Mouse (Mus musculus): ENCODE results near the gene Hs2st1. TPM values are rescaled to one million over a fixed set of nuclear protein-coding genes. Genes with fewer than 3 reads are reported as not detected.

The Hs2st1 gene
- polyA plus RNA-seq, 1 experiment from 2014 or later, result 25.1 TPM

DNA sequence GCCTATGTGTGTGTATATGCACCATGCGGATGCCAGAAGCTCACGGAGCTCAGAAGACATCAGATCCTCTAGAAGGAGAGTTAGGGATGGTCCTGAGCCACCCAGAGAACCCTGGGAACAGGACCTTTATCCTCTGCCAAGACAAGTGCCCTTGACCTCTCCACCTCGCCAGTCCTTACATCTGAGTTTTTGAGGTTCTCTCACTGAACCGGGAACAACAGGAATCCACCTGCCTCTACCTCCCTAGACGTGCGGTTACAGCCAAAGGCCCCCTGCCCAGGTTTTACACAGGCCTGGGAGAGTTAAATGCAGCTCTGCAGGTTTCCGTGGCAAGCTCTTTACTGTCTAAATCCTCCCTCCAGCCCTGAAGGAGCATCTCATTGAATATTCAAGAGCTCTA lies 156.2 kb downstream of the Hs2st1 start:
- H3K36me3 ChIP-seq, result no peaks in the 10 kb centered on the region
- no peaks in the 10 kb centered on the region; the same call in 1 of the 2 replicates for H3K9me3 ChIP-seq (replicated peaks)
- no peak overlapping the region for H3K4me2 ChIP-seq (replicated peaks)
- H3K27me3 ChIP-seq, result no peaks in the 10 kb centered on the region
- no peak overlapping the region for H3K27ac ChIP-seq
- H3K4me1 ChIP-seq, result peaks cover 22% of the 10 kb centered on the region
- H3K9ac ChIP-seq, result no peak overlapping the region
- 45% methylated on average over 7 of the region's 7 CpGs for WGBS
- no peak for ATAC-seq (ENCODE audit: low FRiP score)
- H3K4me3 ChIP-seq, result no peak overlapping the region

DNA sequence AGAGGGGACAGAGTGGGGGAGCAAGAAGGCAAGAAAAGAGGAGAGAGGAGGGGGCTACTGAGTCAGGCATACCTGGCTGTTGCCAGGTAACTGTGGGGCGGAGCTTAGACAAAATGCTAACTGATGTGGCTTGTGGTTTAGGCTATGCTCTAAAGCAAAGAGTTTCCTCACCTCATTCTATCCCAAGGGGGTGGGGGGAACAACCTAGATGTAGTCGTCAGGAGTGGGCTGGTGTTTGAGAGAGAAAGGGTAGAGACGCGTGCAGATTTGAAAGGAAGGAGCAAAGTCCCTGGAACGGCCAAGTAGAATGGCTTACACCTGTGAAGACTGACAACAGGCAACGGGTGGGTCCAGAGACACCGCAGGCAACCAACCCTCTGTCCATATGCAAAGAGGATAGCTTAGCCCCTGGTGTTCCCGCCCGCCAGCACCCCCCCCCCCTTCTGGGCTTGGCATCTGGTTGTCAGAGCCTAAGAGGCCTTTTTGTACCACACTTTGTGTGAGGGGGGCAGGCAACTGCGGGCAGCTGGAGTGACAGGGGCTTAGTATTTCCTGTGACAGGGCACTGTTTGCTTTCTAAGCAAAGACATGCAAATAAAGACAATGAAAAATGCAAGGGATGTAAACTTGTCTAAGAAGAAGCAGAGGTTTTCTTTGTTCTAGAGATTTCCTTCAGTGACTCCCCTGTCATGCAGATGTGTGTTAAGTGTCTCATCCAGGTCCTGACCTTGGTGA lies 157.3 kb downstream of the Hs2st1 start:
- Histone ChIP-seq H3K4me2 (replicated peaks) (peak overlapping the region; percentile 34), H3K4me3 (no peak overlapping the region), H3K36me3 (no peaks in the 10 kb centered on the region), H3K27me3 (no peaks in the 10 kb centered on the region), H3K9me3 (replicated peaks) (no peaks in the 10 kb centered on the region; the same call in 1 of the 2 replicates), H3K9ac (0 out of 2 replicates have a peak overlapping the region, but pooled peaks have one; percentile 6), H3K4me1 (peaks cover 22% of the 10 kb centered on the region), H3K27ac (no peak overlapping the region)
- 2% methylated on average over 10 of the region's 10 CpGs for WGBS
- peak; percentile 66 for ATAC-seq (ENCODE audit: low FRiP score)

DNA sequence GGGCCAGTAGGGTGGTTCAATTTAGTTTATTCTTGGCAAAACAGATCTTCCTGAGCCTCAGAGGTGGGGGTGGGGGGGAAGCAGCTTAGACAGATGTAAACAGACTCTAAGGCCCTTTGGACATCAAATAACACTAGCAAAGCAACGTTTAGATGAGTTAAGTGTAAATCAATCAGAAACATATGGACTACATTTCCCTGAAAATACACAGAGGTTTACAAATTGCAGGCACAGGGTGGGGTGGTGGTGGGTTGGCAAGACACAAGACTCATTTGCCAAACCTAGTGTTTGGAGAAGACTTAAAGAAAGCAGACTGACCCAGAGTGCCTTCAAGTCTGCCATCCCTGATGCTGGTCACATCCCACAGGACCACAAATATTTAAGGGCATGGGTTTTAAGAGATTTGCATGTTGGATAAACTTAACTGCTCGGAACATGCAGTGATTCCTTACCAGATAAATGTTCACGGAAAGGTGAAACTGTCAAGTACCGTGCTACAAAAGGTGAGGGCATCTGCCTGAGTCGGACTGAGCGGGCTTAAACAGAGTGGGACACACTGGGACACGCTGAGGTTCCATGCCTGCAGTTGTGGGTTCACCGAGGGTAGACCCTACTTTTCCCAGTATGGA lies 158.2 kb downstream of the Hs2st1 start:
- H3K4me2 ChIP-seq (replicated peaks), result 0 out of 2 replicates have a peak overlapping the region, but pooled peaks have one; percentile 6

DNA sequence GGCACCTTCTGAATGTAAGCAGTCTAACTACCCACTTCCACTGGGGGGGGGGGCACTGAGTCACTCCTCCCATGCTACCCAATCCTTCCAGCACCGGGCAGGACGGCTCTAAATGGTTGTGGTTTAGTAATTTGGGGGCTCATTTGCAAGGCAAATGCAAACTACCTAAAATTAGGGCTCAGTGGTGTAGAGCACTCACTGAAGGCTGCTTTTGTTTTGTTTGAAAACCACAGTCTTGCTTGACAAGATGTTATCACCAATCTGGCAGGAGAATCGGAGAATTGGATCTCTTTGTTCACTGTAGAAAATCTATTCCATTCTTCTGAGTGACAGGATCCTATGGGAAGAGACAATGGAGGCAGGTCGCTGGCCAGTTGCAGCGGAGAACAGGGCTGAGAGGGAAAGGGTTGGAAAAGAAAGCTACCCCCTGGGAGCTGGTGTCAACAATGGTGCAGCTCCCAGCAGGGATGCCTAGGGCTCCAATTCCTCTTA lies 158.9 kb downstream of the Hs2st1 start:
- peaks cover 22% of the 10 kb centered on the region for H3K4me1 ChIP-seq
- no peaks in the 10 kb centered on the region; the same call in 1 of the 2 replicates for H3K9me3 ChIP-seq (replicated peaks)
- H3K36me3 ChIP-seq, result no peaks in the 10 kb centered on the region
- H3K27me3 ChIP-seq, result no peaks in the 10 kb centered on the region
- WGBS, result 3% methylated on average over 5 of the region's 5 CpGs
- ATAC-seq (ENCODE audit: low FRiP score), result peak; percentile 51; the same call in 1 of the 2 replicates
- 0 out of 2 replicates have a peak overlapping the region, but pooled peaks have one; percentile 6 for H3K4me2 ChIP-seq (replicated peaks)
- H3K9ac ChIP-seq, result no peak overlapping the region
- no peak overlapping the region for H3K4me3 ChIP-seq
- 0 out of 2 replicates have a peak overlapping the region, but pooled peaks have one; percentile 25 for H3K27ac ChIP-seq

More for the DNA sequence above, 158.2 kb downstream of the Hs2st1 start:
- no peak overlapping the region for H3K9ac ChIP-seq
- no peaks in the 10 kb centered on the region; the same call in 1 of the 2 replicates for H3K9me3 ChIP-seq (replicated peaks)
- H3K36me3 ChIP-seq, result no peaks in the 10 kb centered on the region
- no peak overlapping the region for H3K4me3 ChIP-seq
- 0 out of 2 replicates have a peak overlapping the region, but pooled peaks have one; percentile 25 for H3K27ac ChIP-seq
- no peak for ATAC-seq (ENCODE audit: low FRiP score)
- WGBS, result 3% methylated on average over 8 of the region's 8 CpGs
- H3K27me3 ChIP-seq, result no peaks in the 10 kb centered on the region
- peaks cover 22% of the 10 kb centered on the region for H3K4me1 ChIP-seq

DNA sequence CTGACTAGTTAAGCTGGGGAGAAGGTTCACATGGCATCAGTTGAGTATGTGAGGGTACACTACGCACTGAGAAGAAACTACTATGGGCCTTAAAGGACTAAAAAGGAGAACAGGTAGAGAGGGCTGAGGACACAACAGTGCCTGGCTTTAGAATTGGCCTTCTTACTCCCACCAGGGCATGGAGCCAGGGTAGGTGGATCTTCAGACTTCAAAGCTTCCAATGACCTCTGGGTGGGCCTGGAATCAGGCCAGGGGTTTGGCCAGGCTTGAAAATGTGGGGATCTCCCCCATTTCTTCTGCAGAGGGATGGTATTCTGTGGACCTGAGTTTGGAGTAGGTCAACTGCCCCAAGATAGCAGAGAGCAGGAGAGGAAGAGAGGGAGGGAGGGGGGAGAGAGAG lies 161.0 kb downstream of the Hs2st1 start:
- Histone ChIP-seq H3K27me3 (no peaks in the 10 kb centered on the region), H3K4me3 (no peak overlapping the region), H3K27ac (no peak overlapping the region), H3K9me3 (replicated peaks) (no peaks in the 10 kb centered on the region), H3K36me3 (no peaks in the 10 kb centered on the region), H3K9ac (no peak overlapping the region), H3K4me1 (peaks cover 22% of the 10 kb centered on the region), H3K4me2 (replicated peaks) (no peak overlapping the region)
- ATAC-seq (ENCODE audit: low FRiP score), result no peak
- 100% methylated on average over 1 of the region's 1 CpGs for WGBS

DNA sequence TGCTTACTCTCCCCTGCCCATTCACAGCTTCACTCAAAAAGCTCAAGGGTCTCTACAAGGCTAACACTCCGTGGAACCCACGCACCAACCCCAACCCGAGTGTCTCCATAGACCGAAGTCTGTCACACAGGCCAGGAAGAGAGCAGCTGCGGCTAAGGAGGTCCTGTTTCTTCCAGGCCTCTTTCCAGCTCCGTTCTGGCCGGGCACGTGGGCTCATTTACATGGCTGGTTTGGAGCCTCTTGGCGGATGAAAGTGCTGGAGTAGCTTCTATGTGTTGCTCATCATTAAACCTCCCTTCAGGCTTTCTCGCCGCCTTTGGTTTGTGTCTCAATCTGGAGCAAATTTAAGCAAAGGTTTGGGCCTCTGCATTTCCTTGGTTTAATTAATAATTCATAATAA lies 164.7 kb downstream of the Hs2st1 start:
- no peaks in the 10 kb centered on the region for H3K4me1 ChIP-seq
- H3K36me3 ChIP-seq, result no peaks in the 10 kb centered on the region
- H3K9me3 ChIP-seq (replicated peaks), result no peaks in the 10 kb centered on the region
- no peaks in the 10 kb centered on the region for H3K27me3 ChIP-seq
- no peak for ATAC-seq (ENCODE audit: low FRiP score)
- H3K4me2 ChIP-seq (replicated peaks), result no peak overlapping the region
- H3K4me3 ChIP-seq, result no peak overlapping the region
- 67% methylated on average over 11 of the region's 11 CpGs for WGBS
- H3K27ac ChIP-seq, result no peak overlapping the region
- no peak overlapping the region for H3K9ac ChIP-seq

DNA sequence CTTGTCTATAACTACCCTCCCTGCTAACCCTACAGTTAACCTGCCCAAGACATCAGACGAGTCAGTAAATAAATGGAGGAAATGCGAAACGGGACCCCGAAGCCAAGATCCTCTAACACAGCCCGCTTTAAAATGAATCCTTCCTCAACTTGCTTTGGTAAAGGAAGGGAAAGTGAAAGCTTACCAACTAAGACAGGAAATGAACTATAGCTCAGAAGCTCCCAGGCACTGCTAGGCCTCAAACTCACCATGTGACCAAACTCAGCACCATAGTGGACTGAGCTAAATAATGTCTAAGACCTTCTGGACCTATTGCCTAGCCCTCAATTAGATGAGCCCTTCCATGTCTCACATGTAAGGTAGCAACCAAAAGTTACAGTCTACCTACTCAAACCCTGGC lies 168.7 kb downstream of the Hs2st1 start:
- no peak for ATAC-seq (ENCODE audit: low FRiP score)
- WGBS, result 94% methylated on average over 5 of the region's 5 CpGs
- peaks cover 6% of the 10 kb centered on the region; the same call in 1 of the 2 replicates for H3K4me1 ChIP-seq
- H3K36me3 ChIP-seq, result no peaks in the 10 kb centered on the region
- H3K9ac ChIP-seq, result no peak overlapping the region
- no peak overlapping the region for H3K4me2 ChIP-seq (replicated peaks)
- no peak overlapping the region for H3K27ac ChIP-seq
- no peak overlapping the region for H3K4me3 ChIP-seq
- H3K27me3 ChIP-seq, result no peaks in the 10 kb centered on the region
- H3K9me3 ChIP-seq (replicated peaks), result no peaks in the 10 kb centered on the region

DNA sequence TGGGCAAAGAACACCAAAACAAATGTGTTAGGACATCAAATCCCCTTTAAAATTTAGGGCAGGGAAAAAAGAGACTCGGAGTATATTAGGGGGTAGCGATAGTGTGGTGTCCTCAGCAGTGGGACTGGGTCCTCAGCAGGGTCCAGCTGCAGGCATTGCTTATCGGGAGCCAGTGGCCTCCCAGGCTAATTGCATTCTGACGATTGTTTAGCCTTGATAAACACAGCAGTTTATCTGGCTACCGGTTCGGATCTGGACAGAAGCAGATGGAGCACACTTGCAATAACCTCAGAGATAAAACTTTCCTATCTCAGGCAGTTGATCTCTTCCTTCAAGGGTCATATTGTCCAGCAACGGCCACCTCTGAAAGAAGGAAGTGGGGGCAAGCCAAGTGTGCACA lies 169.1 kb downstream of the Hs2st1 start:
- H3K9ac ChIP-seq, result no peak overlapping the region
- H3K36me3 ChIP-seq, result no peaks in the 10 kb centered on the region
- WGBS, result 80% methylated on average over 7 of the region's 7 CpGs
- H3K4me1 ChIP-seq, result peaks cover 6% of the 10 kb centered on the region; the same call in 1 of the 2 replicates
- no peaks in the 10 kb centered on the region for H3K9me3 ChIP-seq (replicated peaks)
- H3K4me3 ChIP-seq, result no peak overlapping the region
- H3K27ac ChIP-seq, result no peak overlapping the region
- H3K4me2 ChIP-seq (replicated peaks), result no peak overlapping the region
- ATAC-seq (ENCODE audit: low FRiP score), result no peak
- H3K27me3 ChIP-seq, result no peaks in the 10 kb centered on the region

DNA sequence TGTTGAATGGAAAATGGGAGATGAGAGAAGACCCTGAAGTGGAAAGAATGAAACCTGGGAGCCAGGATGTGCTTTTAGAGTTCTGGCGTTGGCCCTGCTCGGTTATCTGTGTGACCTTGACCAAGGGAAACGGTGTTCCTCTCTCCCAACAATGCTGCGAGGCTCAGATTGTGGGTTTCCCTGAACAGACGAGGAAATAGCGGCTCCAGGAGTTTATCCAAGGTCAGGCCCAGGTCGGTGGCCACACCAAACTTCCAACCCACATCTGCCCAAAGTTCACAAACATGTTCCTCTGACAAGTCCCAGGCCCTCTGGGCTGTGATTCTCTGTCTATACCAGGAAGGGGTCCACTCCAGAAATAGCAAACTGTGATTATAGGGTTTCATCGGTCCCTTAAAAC lies 169.6 kb downstream of the Hs2st1 start:
- WGBS, result 82% methylated on average over 8 of the region's 8 CpGs
- Histone ChIP-seq H3K4me3 (no peak overlapping the region), H3K4me2 (replicated peaks) (no peak overlapping the region), H3K9ac (no peak overlapping the region), H3K4me1 (peaks cover 6% of the 10 kb centered on the region; the same call in 1 of the 2 replicates), H3K27ac (no peak overlapping the region), H3K27me3 (no peaks in the 10 kb centered on the region), H3K36me3 (no peaks in the 10 kb centered on the region), H3K9me3 (replicated peaks) (no peaks in the 10 kb centered on the region)
- no peak for ATAC-seq (ENCODE audit: low FRiP score)

DNA sequence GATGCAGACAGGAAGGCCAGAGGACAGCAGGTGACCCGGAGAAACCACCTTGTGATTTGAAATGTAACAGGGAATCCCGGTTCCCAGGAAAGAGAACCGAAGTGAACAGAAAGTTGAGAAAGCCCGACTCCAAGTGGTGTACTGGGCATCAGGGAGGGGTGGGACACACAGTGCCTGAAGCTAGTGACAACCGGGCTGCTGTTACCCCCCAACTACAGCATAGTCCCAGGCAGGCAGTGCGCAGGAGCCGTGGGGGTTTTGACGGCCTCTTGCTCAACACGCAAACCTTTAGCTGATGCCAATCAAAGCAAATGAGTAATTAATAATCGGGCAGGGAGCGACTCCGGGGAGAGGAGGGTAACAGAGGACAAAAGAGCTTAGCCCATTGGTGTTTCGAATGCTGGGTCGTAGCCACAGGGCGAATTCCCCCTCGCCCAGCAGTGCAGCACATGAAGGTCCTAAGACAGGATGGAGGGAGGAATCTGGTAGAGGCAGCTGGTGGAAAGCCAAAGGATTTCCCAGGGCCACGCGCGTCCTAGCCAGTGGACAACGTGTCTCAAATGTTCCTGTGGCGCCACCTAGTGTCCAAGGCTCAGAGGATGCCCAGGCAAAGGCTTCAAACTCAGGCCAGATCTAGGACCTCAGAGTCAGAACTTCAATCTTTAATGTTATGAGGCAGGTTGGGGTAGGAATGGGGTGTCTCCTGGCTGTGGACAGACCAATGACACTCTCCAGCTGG lies 170.5 kb downstream of the Hs2st1 start:
- no peaks in the 10 kb centered on the region for H3K9me3 ChIP-seq (replicated peaks)
- H3K27me3 ChIP-seq, result no peaks in the 10 kb centered on the region
- no peak overlapping the region for H3K9ac ChIP-seq
- H3K27ac ChIP-seq, result no peak overlapping the region
- H3K4me3 ChIP-seq, result peak overlapping the region; percentile 21
- no peaks in the 10 kb centered on the region for H3K36me3 ChIP-seq
- peaks cover 6% of the 10 kb centered on the region; the same call in 1 of the 2 replicates for H3K4me1 ChIP-seq
- peak; percentile 88 for ATAC-seq (ENCODE audit: low FRiP score)
- WGBS, result 32% methylated on average over 21 of the region's 21 CpGs
- H3K4me2 ChIP-seq (replicated peaks), result peak overlapping the region; percentile 49

DNA sequence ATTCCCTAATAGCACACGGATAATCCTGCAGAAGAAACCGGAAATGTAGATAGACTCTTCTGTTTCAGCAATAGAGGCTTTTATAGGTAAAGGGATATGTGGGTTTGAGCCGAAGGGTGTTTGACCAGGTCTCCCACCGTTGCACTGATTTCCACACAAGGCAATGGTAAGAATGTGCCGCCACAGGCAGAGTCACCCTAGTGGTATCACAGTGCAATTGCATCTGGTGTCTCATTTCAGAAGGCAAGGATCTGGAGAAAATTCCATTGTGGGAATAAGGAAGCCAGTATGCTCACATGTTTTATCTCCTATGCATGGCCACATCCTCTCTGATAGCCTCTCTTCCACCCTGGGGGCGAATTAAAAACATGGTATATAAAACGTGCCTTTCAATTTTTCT lies 171.8 kb downstream of the Hs2st1 start:
- ATAC-seq (ENCODE audit: low FRiP score), result no peak
- H3K27ac ChIP-seq, result no peak overlapping the region
- H3K27me3 ChIP-seq, result no peaks in the 10 kb centered on the region
- no peak overlapping the region for H3K4me3 ChIP-seq
- H3K9ac ChIP-seq, result no peak overlapping the region
- no peak overlapping the region for H3K4me2 ChIP-seq (replicated peaks)
- no peaks in the 10 kb centered on the region for H3K9me3 ChIP-seq (replicated peaks)
- peaks cover 6% of the 10 kb centered on the region; the same call in 1 of the 2 replicates for H3K4me1 ChIP-seq
- no peaks in the 10 kb centered on the region for H3K36me3 ChIP-seq
- 83% methylated on average over 7 of the region's 7 CpGs for WGBS

DNA sequence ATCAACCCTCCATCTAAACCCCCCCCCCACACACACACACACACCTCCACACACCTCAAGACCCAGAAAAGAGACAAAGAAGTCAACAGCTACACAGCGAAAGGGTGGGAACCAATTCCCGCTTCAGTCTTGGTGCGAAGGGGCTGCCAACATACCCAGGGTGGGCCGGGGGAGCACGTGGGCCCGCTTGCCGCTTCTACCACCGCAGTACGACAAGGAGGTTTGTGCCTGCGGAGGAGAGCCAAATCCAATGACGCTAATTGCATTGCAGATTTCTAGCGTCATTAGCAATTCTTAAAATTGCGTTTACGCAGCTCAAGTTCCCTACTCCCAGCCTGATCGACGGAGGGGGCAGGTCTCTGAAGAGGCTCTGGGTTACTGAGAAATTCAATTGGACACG lies 173.5 kb downstream of the Hs2st1 start:
- no peak overlapping the region for H3K9ac ChIP-seq
- WGBS, result 67% methylated on average over 17 of the region's 17 CpGs
- no peaks in the 10 kb centered on the region for H3K9me3 ChIP-seq (replicated peaks)
- peaks cover 6% of the 10 kb centered on the region; the same call in 1 of the 2 replicates for H3K4me1 ChIP-seq
- H3K4me2 ChIP-seq (replicated peaks), result no peak overlapping the region
- H3K4me3 ChIP-seq, result no peak overlapping the region
- H3K36me3 ChIP-seq, result no peaks in the 10 kb centered on the region
- ATAC-seq (ENCODE audit: low FRiP score), result no peak
- no peak overlapping the region for H3K27ac ChIP-seq
- H3K27me3 ChIP-seq, result no peaks in the 10 kb centered on the region
